Mouse (Mus musculus) heart, embryonic 12.5 days (tissue): ENCODE measurements around the gene Hmox1. TPM values are rescaled to one million over a fixed set of nuclear protein-coding genes. Genes with fewer than 3 reads are reported as not detected.

Source experiments
- ATAC-seq: fragments of 200-750 bp; cut with Nextera tagmentation; 2 replicates; pipeline ENCODE4 v1.8.0; 2017; ENCODE audit warnings: moderate TSS enrichment, moderate library complexity; ENCODE audit not compliant: insufficient number of reproducible peaks, low FRiP score
- H3K27ac ChIP-seq: fragments of 300-500 bp; sonication (generic); 2 replicates; pipeline ENCODE4 v1.5.1; 2016; ENCODE audit warnings: mild to moderate bottlenecking, moderate library complexity; ENCODE audit not compliant: poor library complexity, severe bottlenecking
- H3K27me3 ChIP-seq: fragments of 300-500 bp; sonication (generic); replicated peaks from 2 replicates; pipeline ENCODE4 v1.6.1; 2016; ENCODE audit warnings: mild to moderate bottlenecking, moderate library complexity
- H3K36me3 ChIP-seq: fragments of 300-500 bp; sonication (generic); 2 replicates; pipeline ENCODE4 v1.6.1; 2016; ENCODE audit warnings: mild to moderate bottlenecking, moderate library complexity
- H3K4me1 ChIP-seq: fragments of 300-500 bp; sonication (generic); replicated peaks from 2 replicates; pipeline ENCODE4 v1.6.1; 2016; ENCODE audit warnings: mild to moderate bottlenecking
- H3K4me2 ChIP-seq: fragments of 300-500 bp; sonication (generic); 2 replicates; pipeline ENCODE4 v1.6.1; 2016; ENCODE audit warnings: mild to moderate bottlenecking, moderate library complexity
- H3K4me3 ChIP-seq: fragments of 300-500 bp; sonication (generic); 2 replicates; pipeline ENCODE4 v1.5.1; 2016; ENCODE audit warnings: mild to moderate bottlenecking
- H3K9ac ChIP-seq: fragments of 300-500 bp; sonication (generic); 2 replicates; pipeline ENCODE4 v1.6.1; 2016; ENCODE audit warnings: mild to moderate bottlenecking, moderate library complexity
- H3K9me3 ChIP-seq: fragments of 300-500 bp; sonication (generic); replicated peaks from 2 replicates; pipeline ENCODE4 v1.6.1; 2016; ENCODE audit warnings: mild to moderate bottlenecking, moderate library complexity
- WGBS: fragments of 180-500 bp; shearing (Covaris S2); methylation state at CpG from one replicate; pipeline ENCODE4 v1.1.7; 2016; 5-methylcytosine and 5-hydroxymethylcytosine counted together
- polyA plus RNA-seq: library from polyadenylated mRNA; unstranded; fragments of >200 nt; fragmentation: Nextera tagmentation; extraction: Ambion mirVana; gene quantifications from 2 replicates; pipeline ENCODE4 v1.2.1, GENCODE M21; 2016

Gene Hmox1
- polyA plus RNA-seq, 1 experiment from 2014 or later: 20.1 TPM

DNA sequence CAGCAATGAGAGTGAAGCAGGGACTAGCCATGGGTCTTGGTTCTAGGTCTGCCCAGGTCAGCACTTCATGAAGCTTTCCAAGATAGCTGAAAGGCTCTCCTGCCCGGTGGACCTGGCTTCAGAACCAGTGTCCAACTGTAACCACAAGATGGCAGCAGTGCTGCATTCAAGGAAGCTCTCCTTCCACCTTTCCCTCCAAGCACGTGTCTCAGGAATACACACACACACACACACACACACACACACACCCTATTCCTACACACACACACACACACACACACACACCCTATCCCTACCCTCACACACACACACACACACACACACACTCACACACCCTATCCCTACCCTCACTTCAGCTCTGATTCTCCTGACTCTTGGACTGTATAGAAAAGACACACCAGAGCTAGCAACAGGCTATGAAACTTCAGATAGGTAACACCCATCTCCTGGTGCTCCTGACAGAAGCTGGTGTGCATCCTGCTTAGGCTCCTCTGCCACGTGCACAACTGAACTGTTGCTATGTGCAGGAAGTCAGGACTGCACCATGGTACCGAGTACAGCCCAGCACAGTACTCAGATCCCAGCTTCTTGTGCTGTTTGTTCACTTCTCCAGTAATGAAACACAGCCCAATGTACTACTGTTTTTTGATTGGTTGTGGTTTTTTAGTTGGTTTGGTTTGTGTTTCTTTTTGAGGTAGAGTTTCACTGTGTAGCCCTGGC lies 21.6 kb upstream of the Hmox1 start:
- Histone ChIP-seq H3K36me3 (peaks cover 13% of the 10 kb centered on the region; the same call in 1 of the 2 replicates), H3K27ac (no peak overlapping the region), H3K4me2 (no peak overlapping the region), H3K4me1 (no peaks in the 10 kb centered on the region), H3K9me3 (no peaks in the 10 kb centered on the region), H3K27me3 (no peaks in the 10 kb centered on the region), H3K9ac (no peak overlapping the region), H3K4me3 (no peak overlapping the region)
- 27% methylated on average over 4 of the region's 4 CpGs for WGBS
- peak; percentile 74 for ATAC-seq

DNA sequence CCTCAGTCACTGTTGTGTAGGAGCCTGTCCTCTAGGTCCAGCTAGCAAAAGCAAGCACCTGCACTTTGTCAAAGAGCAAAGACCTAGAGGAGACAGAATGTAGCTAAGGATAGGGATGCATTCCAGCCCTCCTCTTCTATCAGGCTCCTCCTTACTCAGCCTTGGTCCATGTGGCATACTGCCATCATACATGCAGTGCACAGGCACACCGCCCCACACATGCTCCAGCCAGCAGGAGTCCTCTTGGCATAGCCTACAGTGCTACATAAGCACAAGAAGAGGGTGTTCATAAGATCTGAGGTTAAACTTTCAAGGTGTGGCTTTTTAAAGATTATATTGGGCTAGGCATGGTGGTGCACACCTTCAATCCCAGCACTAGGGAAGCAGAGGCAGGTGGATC lies 18.5 kb upstream of the Hmox1 start:
- H3K4me3 ChIP-seq: no peak overlapping the region
- H3K9me3 ChIP-seq: no peaks in the 10 kb centered on the region
- H3K27me3 ChIP-seq: no peaks in the 10 kb centered on the region
- no peaks in the 10 kb centered on the region for H3K4me1 ChIP-seq
- no peak overlapping the region for H3K4me2 ChIP-seq
- ATAC-seq: no peak
- H3K9ac ChIP-seq: no peak overlapping the region
- H3K27ac ChIP-seq: no peak overlapping the region
- WGBS: 81% methylated on average over 1 of the region's 1 CpGs
- no peaks in the 10 kb centered on the region for H3K36me3 ChIP-seq

- no peaks in the 10 kb centered on the region for H3K36me3 ChIP-seq
- peaks cover 1% of the 10 kb centered on the region; the same call in 1 of the 2 replicates for H3K4me1 ChIP-seq
- no peak for ATAC-seq
- no peak overlapping the region for H3K4me2 ChIP-seq
- H3K27me3 ChIP-seq: no peaks in the 10 kb centered on the region; the same call in 1 of the 2 replicates
- no peak overlapping the region for H3K9ac ChIP-seq
- no peak overlapping the region for H3K4me3 ChIP-seq
- H3K27ac ChIP-seq: no peak overlapping the region
- no peaks in the 10 kb centered on the region for H3K9me3 ChIP-seq
- WGBS: 76% methylated on average over 1 of the region's 1 CpGs
These were observed 15.2 kb upstream of the Hmox1 start for GRCm38 (mm10) chr8:75078215-75078614.

DNA sequence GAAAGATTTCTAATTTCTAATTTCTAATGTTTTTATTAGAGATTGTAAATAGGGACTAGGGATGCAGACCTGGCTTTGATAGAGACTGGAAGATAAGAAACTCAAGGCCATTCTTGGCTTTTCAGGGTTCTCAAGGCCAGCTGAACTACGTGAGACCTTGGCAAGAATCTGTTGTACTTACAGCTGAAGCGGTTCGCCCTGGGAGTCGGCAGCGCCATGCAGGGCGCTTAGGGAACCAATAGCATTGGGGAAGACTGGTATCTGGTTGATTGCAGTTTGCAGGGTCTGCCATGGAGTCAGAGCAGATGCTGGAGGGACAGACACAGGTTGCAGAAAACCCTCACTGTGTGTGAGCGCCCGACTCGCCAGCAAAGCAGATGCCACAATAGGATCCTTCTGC lies 14.6 kb upstream of the Hmox1 start:
- no peak overlapping the region for H3K4me2 ChIP-seq

DNA sequence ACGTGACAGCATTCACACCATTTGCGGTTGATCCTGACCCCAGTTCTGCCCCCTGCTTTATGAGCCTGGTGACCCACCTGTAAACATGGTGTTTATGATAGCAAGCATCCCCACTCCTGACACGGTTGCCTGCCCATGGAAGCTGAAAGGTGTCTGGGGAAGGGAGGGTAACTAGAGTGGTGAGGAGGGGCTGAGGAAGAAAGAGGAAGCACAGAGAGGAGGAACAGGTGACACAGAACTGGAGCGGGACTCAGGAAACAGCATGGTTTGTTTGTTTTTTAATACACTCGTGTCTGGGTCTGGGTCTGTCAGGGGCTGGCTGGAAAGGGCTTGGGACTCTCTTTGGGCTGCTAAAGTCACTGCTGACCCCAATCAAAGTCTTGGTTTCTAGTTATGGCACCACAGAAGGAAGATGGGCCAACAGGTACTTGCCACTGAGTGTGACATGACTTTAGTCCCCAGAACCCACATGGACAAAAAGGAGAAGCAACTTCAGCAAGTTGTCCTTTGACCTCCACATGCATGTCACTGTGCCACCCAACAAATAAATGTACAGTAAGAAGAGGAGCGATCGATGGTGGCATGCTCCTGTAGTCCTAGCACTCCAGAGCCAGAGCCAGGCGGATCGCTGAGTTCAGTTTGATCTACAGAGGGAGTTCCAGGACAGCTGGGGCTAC lies 11.9 kb upstream of the Hmox1 start:
- WGBS: 80% methylated on average over 9 of the region's 9 CpGs
- Histone ChIP-seq H3K27ac (no peak overlapping the region), H3K36me3 (no peaks in the 10 kb centered on the region), H3K9me3 (no peaks in the 10 kb centered on the region), H3K9ac (no peak overlapping the region), H3K27me3 (no peaks in the 10 kb centered on the region; the same call in 1 of the 2 replicates), H3K4me3 (no peak overlapping the region), H3K4me2 (no peak overlapping the region), H3K4me1 (peaks cover 12% of the 10 kb centered on the region; the same call in 1 of the 2 replicates)
- no peak for ATAC-seq

More for the DNA sequence above, 14.6 kb upstream of the Hmox1 start:
- H3K36me3 ChIP-seq: no peaks in the 10 kb centered on the region
- no peak for ATAC-seq
- H3K9ac ChIP-seq: no peak overlapping the region
- no peaks in the 10 kb centered on the region for H3K9me3 ChIP-seq
- no peaks in the 10 kb centered on the region; the same call in 1 of the 2 replicates for H3K27me3 ChIP-seq
- H3K4me3 ChIP-seq: no peak overlapping the region
- no peak overlapping the region for H3K27ac ChIP-seq
- peaks cover 5% of the 10 kb centered on the region; the same call in 1 of the 2 replicates for H3K4me1 ChIP-seq
- WGBS: 92% methylated on average over 9 of the region's 9 CpGs

GRCm38 (mm10) chr8:75082181-75082805 lies 11.1 kb upstream of the Hmox1 start:
- Histone ChIP-seq H3K9ac (no peak overlapping the region), H3K4me3 (no peak overlapping the region), H3K4me2 (no peak overlapping the region), H3K36me3 (no peaks in the 10 kb centered on the region), H3K27me3 (no peaks in the 10 kb centered on the region; the same call in 1 of the 2 replicates), H3K27ac (no peak overlapping the region), H3K4me1 (peaks cover 12% of the 10 kb centered on the region; the same call in 1 of the 2 replicates), H3K9me3 (no peaks in the 10 kb centered on the region)
- WGBS: 68% methylated on average over 6 of the region's 6 CpGs
- ATAC-seq: no peak

- Histone ChIP-seq H3K4me1 (peaks cover 14% of the 10 kb centered on the region), H3K9ac (0 out of 2 replicates have a peak overlapping the region, but pooled peaks have one; percentile 37), H3K4me3 (peak overlapping the region; percentile 45), H3K9me3 (no peaks in the 10 kb centered on the region), H3K27me3 (no peaks in the 10 kb centered on the region; the same call in 1 of the 2 replicates), H3K27ac (peak overlapping the region; percentile 28; the same call in 1 of the 2 replicates), H3K4me2 (peak overlapping the region; percentile 69), H3K36me3 (no peaks in the 10 kb centered on the region)
- peak; percentile 96 for ATAC-seq
- 3% methylated on average over 17 of the region's 17 CpGs for WGBS
These were observed 9.6 kb upstream of the Hmox1 start for GRCm38 (mm10) chr8:75083846-75084245.

- WGBS: 52% methylated on average over 3 of the region's 3 CpGs
- no peak for ATAC-seq
- Histone ChIP-seq H3K27ac (peak overlapping the region; percentile 36; the same call in 1 of the 2 replicates), H3K36me3 (no peaks in the 10 kb centered on the region), H3K4me1 (peaks cover 21% of the 10 kb centered on the region), H3K4me2 (peak overlapping the region; percentile 69; the same call in 1 of the 2 replicates), H3K4me3 (no peak overlapping the region), H3K9ac (no peak overlapping the region), H3K27me3 (no peaks in the 10 kb centered on the region; the same call in 1 of the 2 replicates), H3K9me3 (no peaks in the 10 kb centered on the region)
These were observed 8.9 kb upstream of the Hmox1 start for GRCm38 (mm10) chr8:75084382-75085064.

DNA sequence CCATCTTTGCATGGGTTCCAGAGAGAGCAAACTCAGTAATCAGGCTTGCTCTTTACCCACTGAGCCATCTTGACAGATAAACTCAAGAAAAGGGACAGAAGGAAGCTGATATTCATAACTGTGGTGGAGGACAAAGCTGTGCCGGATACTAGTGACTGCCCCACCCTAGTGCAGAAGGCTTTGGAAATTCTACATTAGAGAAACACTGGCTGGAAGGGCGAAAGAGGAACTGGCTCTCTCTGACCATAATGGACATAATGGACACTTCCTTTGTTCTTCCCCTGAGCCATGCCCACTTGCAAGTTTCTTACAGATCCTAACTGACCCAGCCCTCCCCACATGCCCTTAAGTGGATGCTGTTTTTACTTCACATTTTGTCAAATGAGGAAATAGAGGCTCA lies 7.4 kb upstream of the Hmox1 start:
- no peak overlapping the region for H3K4me3 ChIP-seq
- H3K9me3 ChIP-seq: no peaks in the 10 kb centered on the region
- H3K27ac ChIP-seq: no peak overlapping the region
- no peak for ATAC-seq
- no peaks in the 10 kb centered on the region; the same call in 1 of the 2 replicates for H3K27me3 ChIP-seq
- no peaks in the 10 kb centered on the region for H3K36me3 ChIP-seq
- H3K9ac ChIP-seq: no peak overlapping the region
- WGBS: 75% methylated on average over 2 of the region's 2 CpGs
- H3K4me2 ChIP-seq: no peak overlapping the region
- peaks cover 28% of the 10 kb centered on the region for H3K4me1 ChIP-seq

DNA sequence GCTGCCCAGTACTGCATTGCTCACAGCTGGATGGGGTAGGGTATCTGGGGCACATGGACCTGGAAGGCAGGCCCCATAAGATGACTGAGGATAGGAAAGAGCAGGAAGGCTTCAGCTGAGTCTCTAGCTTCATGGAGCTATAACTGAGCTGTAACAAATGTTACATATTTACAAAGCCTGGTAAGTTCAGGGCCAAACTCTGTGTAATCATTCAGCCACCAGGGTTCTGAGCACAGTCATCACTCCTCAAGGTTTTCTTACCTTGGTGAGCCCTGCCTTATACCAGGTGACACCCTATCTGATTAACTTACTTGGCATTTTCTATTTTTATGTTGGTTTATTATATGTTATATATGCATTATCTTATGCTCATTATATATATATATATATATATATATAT lies 6.3 kb upstream of the Hmox1 start:
- H3K4me2 ChIP-seq: no peak overlapping the region
- H3K4me1 ChIP-seq: peaks cover 28% of the 10 kb centered on the region
- no peak overlapping the region for H3K4me3 ChIP-seq
- H3K9ac ChIP-seq: no peak overlapping the region
- no peaks in the 10 kb centered on the region for H3K36me3 ChIP-seq
- no peaks in the 10 kb centered on the region for H3K9me3 ChIP-seq
- H3K27me3 ChIP-seq: no peaks in the 10 kb centered on the region; the same call in 1 of the 2 replicates
- no peak overlapping the region for H3K27ac ChIP-seq
- no peak for ATAC-seq
